Mouse (Mus musculus) G1E (cell line): ENCODE data around the gene Plek. TPM values are rescaled to one million over a fixed set of nuclear protein-coding genes. Genes with fewer than 3 reads are reported as not detected.
A peak's percentile ranks its signal among the peaks of the same experiment; 100 is the strongest.

Experiments used
- ATAC-seq: 2 replicates; pipeline ENCODE4 v1.8.0; 2016; ENCODE audit warnings: mild to moderate bottlenecking; ENCODE audit not compliant: insufficient number of reproducible peaks, poor library complexity, low FRiP score, severe bottlenecking; ENCODE audit errors: extremely low read depth
- DNase-seq: peaks from one replicate; pipeline ENCODE4 v3.0.0; 2012; ENCODE audit warnings: low spot score
- H3K27me3 ChIP-seq: 2 replicates; pipeline ENCODE4 v1.6.1; 2012; ENCODE audit warnings: mild to moderate bottlenecking, low read length, inconsistent platforms; ENCODE audit not compliant: insufficient read depth
- H3K36me3 ChIP-seq: replicated peaks from 2 replicates; pipeline ENCODE3; 2012; ENCODE audit warnings: mild to moderate bottlenecking, inconsistent platforms
- H3K4me1 ChIP-seq: 2 replicates; pipeline ENCODE4 v1.6.1; 2012; ENCODE audit warnings: low read depth, low read length, inconsistent platforms, mixed read lengths; ENCODE audit not compliant: insufficient read depth
- H3K4me3 ChIP-seq: 2 replicates; pipeline ENCODE4 v1.5.1; 2012; ENCODE audit warnings: low read depth, mild to moderate bottlenecking, inconsistent platforms, low read length, moderate library complexity, mixed read lengths
- H3K9me3 ChIP-seq: replicated peaks from 2 replicates; pipeline ENCODE4 v1.6.1; 2012; ENCODE audit warnings: inconsistent platforms
- CTCF ChIP-seq: IDR thresholded peaks from 2 replicates; pipeline ENCODE4 v1.5.1; 2012; ENCODE audit warnings: low read depth, low read length, inconsistent platforms, mixed read lengths
- GATA1 ChIP-seq: IDR thresholded peaks from 2 replicates; pipeline ENCODE4 v1.6.1; 2012; ENCODE audit warnings: borderline replicate concordance, low read length, inconsistent platforms, mixed read lengths
- GATA2 ChIP-seq: IDR thresholded peaks from 2 replicates; pipeline ENCODE4 v1.6.1; 2012; ENCODE audit warnings: low read depth, low read length, inconsistent platforms, borderline replicate concordance
- POLR2AphosphoS5 ChIP-seq: IDR thresholded peaks from 2 replicates; pipeline ENCODE4 v1.6.1; 2012; ENCODE audit warnings: low read depth, low read length, inconsistent platforms; ENCODE audit not compliant: insufficient replicate concordance
- TAL1 ChIP-seq: conservative IDR thresholded peaks from 2 replicates; pipeline ENCODE4 v1.6.1; 2012; ENCODE audit warnings: low read depth, low read length, inconsistent platforms, mixed read lengths
- polyA plus RNA-seq: library from polyadenylated mRNA; stranded (reverse); fragments of >175 nt; gene quantifications from 2 replicates; pipeline ENCODE4 v1.2.3, GENCODE M21; 2012
- total RNA-seq, 2 experiments: library from RNA; stranded (forward) in 1 of 2; stranded (reverse) in 1 of 2; fragments of 200-1000 nt in 1 of 2; fragments of >200 nt in 1 of 2; fragmentation: Nextera tagmentation in 1 of 2; gene quantifications; 2 replicates each; pipeline ENCODE4 v1.2.3; 2014 to 2017

Plek gene
- total and polyA plus RNA-seq, 3 experiments: 2.9 to 312 (median 120) TPM

DNA sequence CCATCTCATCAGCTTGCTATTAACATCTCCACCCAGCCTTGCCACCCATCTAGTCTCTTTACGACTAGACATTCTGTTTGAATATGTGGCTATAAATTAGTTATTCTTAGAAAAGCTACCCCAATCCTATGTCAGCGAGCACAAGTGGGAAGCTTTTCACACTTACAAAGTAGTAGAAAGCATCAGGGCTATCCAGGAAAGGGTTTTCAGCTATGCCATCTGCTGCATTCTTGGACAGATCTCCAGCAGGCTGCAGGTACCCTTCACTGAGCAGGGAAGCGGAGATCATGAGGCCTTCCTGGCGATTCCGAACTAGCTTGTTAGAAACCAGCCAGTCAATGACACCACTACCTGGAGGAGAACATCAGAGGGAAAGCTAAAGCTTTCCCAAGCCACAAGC is 62.3 kb downstream of the Plek start:
- Histone ChIP-seq H3K4me1 (no peaks in the 10 kb centered on the region; the same call in 1 of the 2 replicates), H3K9me3 (no peaks in the 10 kb centered on the region), H3K4me3 (no peak overlapping the region), H3K36me3 (peaks cover 93% of the 10 kb centered on the region), H3K27me3 (no peaks in the 10 kb centered on the region)
- no peak for DNase-seq
- TF ChIP-seq GATA1: no peak
- no peak for ATAC-seq

DNA sequence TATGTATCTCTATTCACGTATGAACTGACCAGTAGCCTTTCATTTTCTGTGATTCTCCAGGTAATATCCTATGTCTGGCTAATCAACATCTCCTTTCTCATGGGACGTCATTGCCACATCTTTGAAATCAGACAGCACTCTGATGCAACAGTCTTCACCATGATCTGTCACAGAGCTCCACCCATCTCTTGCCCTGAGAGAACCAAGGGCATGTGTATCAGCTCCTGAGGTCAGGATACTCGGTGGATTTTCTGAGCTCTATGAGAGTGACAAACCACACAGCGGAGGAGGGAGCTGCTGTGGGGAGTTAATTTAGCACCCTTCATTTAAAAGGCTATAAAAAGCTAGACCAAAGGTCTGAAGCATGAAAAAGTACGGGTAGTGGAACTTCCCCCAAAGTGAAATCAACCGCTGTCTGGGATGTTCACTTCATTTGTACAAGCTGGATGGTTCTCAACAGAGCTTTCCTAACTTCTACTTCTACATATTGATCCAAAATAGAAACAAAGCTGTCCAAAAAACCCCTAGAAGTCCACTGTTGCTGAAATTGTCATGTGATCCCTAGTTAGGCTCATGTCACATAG is 64.3 kb downstream of the Plek start:
- no peak for DNase-seq
- Histone ChIP-seq H3K9me3 (no peaks in the 10 kb centered on the region), H3K27me3 (no peaks in the 10 kb centered on the region), H3K4me1 (no peaks in the 10 kb centered on the region; the same call in 1 of the 2 replicates), H3K36me3 (peaks cover 89% of the 10 kb centered on the region), H3K4me3 (no peak overlapping the region)
- TF ChIP-seq POLR2AphosphoS5: no peak
- no peak for TF ChIP-seq GATA2
- TF ChIP-seq TAL1: no peak
- TF ChIP-seq CTCF: no peak
- no peak for TF ChIP-seq GATA1
- ATAC-seq: no peak

DNA sequence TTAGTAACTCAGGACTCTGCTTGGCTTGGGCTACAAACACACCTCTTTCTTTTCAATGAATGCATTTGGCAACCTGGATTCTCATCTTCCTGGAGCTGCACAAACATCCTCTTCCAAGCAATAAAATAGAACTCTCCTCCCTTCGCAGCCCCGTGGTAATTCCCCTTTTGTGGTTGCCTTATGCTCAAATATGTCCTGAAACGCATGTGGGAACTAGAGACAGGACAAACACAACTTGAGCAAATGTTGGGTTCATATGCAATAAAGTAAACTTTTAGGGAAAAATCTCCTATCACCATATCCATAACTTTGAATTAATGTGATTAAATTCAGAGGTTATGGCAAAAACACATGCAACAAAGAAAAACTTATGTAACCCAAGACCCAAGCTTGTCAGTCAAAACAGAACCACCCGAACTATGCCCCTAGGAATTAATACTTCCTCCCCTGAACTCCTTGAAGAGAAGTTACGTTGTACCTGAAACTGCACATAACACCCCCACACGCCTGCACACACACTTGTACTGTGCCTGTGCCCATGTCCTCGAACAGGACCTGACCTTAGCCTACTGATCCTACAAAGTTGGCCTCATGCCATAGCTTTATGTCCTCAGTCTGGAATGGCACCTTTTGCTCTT is 65.5 kb downstream of the Plek start:
- TF ChIP-seq POLR2AphosphoS5 (no peak), GATA1 (no peak), CTCF (no peak), TAL1 (no peak), GATA2 (no peak)
- Histone ChIP-seq H3K4me3 (no peak overlapping the region), H3K4me1 (no peaks in the 10 kb centered on the region; the same call in 1 of the 2 replicates), H3K9me3 (no peaks in the 10 kb centered on the region), H3K27me3 (no peaks in the 10 kb centered on the region), H3K36me3 (peaks cover 84% of the 10 kb centered on the region)
- DNase-seq (no peak), ATAC-seq (no peak)

DNA sequence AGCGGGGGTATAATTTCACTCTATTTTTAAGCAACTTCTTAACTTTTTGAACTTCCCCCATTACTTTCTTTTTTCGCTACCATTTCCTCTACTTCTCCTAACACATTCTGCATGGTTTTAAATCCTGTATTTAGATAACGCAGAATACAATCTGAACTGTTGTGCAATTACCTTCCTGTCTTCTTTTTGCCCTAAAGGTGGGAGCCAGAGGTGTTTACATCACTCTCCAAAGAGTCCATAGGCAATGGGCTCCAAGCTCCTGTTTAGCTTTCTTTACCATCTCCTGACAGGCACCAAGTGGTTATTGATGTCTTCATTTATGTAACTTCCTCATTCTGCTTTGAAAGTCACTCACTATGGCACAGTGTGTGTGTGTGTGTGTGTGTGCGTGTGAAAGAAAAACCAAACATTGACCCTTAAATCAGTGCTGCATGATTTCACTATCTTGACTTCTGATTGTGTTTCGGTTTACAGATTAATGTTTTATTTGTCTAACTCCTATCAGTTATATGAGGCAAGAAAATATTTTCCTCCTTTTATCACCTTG is 73.9 kb downstream of the Plek start:
- Histone ChIP-seq H3K4me3 (no peak overlapping the region), H3K27me3 (no peaks in the 10 kb centered on the region), H3K9me3 (no peaks in the 10 kb centered on the region), H3K36me3 (peaks cover 79% of the 10 kb centered on the region), H3K4me1 (peaks cover 3% of the 10 kb centered on the region; the same call in 1 of the 2 replicates)
- DNase-seq (no peak), ATAC-seq (peak; percentile 31; the same call in 1 of the 2 replicates)
- TF ChIP-seq CTCF: no peak
- TF ChIP-seq TAL1: no peak
- no peak for TF ChIP-seq GATA2
- no peak for TF ChIP-seq POLR2AphosphoS5
- no peak for TF ChIP-seq GATA1

DNA sequence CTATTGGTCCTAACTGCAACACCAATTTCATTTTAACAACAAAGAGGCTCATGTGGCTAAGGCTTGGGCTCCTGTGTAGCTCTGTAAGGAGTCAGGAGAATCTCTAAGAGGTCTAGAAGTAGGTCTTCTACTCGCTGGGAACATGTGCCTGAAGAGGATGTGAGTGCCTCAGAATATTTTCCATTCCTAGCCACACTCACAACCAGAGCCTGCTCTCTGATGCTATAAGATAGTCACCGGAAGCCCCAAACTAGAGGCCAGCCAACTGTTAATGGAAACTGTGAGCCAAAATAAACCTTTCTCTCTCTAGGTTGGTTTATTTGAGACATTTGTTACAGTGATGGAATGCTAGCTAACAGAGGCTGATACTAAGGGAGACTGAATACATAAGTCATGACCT is 74.6 kb downstream of the Plek start:
- Histone ChIP-seq H3K4me1 (peaks cover 3% of the 10 kb centered on the region; the same call in 1 of the 2 replicates), H3K9me3 (no peaks in the 10 kb centered on the region), H3K4me3 (no peak overlapping the region), H3K27me3 (no peaks in the 10 kb centered on the region), H3K36me3 (peaks cover 78% of the 10 kb centered on the region)
- no peak for ATAC-seq
- DNase-seq: no peak
- TF ChIP-seq TAL1: no peak
- no peak for TF ChIP-seq POLR2AphosphoS5
- no peak for TF ChIP-seq GATA2

DNA sequence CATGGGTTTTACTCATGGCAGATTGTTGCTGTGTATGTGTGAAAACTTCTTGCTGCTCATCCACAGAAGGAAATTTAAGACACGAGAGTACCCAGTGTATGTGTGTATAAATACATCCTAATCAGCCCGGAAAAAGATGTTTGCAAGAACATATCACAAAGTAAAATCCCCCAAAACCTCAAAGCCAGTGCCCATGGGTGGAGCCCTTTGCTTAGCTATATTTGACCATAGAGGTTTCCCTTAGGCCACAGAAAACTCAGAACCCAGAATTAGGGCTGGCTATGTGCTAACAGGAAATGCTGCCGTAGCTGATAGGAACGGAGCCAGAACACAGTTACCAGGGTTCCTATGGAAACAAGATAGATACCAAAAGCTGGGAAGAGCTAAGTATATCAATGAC is 75.2 kb downstream of the Plek start:
- peaks cover 3% of the 10 kb centered on the region; the same call in 1 of the 2 replicates for H3K4me1 ChIP-seq
- ATAC-seq (peak; percentile 87), DNase-seq (no peak)
- H3K9me3 ChIP-seq: no peaks in the 10 kb centered on the region
- TF ChIP-seq TAL1 (0 out of 2 replicates have a peak, but pooled peaks have one; percentile 17), POLR2AphosphoS5 (no peak)
- H3K36me3 ChIP-seq: peaks cover 77% of the 10 kb centered on the region
- no peak overlapping the region for H3K4me3 ChIP-seq
- no peaks in the 10 kb centered on the region for H3K27me3 ChIP-seq
